Mouse (Mus musculus) G1E (cell line): Measurements from ENCODE around the gene Ulk4. TPM values are rescaled to one million over a fixed set of nuclear protein-coding genes. Genes with fewer than 3 reads are reported as not detected.

ENCODE experiments used
- ATAC-seq: 2 replicates; pipeline ENCODE4 v1.8.0; 2016; ENCODE audit warnings: mild to moderate bottlenecking; ENCODE audit not compliant: insufficient number of reproducible peaks, poor library complexity, low FRiP score, severe bottlenecking; ENCODE audit errors: extremely low read depth
- DNase-seq: peaks from one replicate; pipeline ENCODE4 v3.0.0; 2012; ENCODE audit warnings: low spot score
- H3K27me3 ChIP-seq: 2 replicates; pipeline ENCODE4 v1.6.1; 2012; ENCODE audit warnings: mild to moderate bottlenecking, low read length, inconsistent platforms; ENCODE audit not compliant: insufficient read depth
- H3K36me3 ChIP-seq: replicated peaks from 2 replicates; pipeline ENCODE3; 2012; ENCODE audit warnings: mild to moderate bottlenecking, inconsistent platforms
- H3K4me1 ChIP-seq: 2 replicates; pipeline ENCODE4 v1.6.1; 2012; ENCODE audit warnings: low read depth, low read length, inconsistent platforms, mixed read lengths; ENCODE audit not compliant: insufficient read depth
- H3K4me3 ChIP-seq: 2 replicates; pipeline ENCODE4 v1.5.1; 2012; ENCODE audit warnings: low read depth, mild to moderate bottlenecking, inconsistent platforms, low read length, moderate library complexity, mixed read lengths
- H3K9me3 ChIP-seq: replicated peaks from 2 replicates; pipeline ENCODE4 v1.6.1; 2012; ENCODE audit warnings: inconsistent platforms
- CTCF ChIP-seq: IDR thresholded peaks from 2 replicates; pipeline ENCODE4 v1.5.1; 2012; ENCODE audit warnings: low read depth, low read length, inconsistent platforms, mixed read lengths
- GATA1 ChIP-seq: IDR thresholded peaks from 2 replicates; pipeline ENCODE4 v1.6.1; 2012; ENCODE audit warnings: borderline replicate concordance, low read length, inconsistent platforms, mixed read lengths
- GATA2 ChIP-seq: IDR thresholded peaks from 2 replicates; pipeline ENCODE4 v1.6.1; 2012; ENCODE audit warnings: low read depth, low read length, inconsistent platforms, borderline replicate concordance
- POLR2AphosphoS5 ChIP-seq: IDR thresholded peaks from 2 replicates; pipeline ENCODE4 v1.6.1; 2012; ENCODE audit warnings: low read depth, low read length, inconsistent platforms; ENCODE audit not compliant: insufficient replicate concordance
- TAL1 ChIP-seq: conservative IDR thresholded peaks from 2 replicates; pipeline ENCODE4 v1.6.1; 2012; ENCODE audit warnings: low read depth, low read length, inconsistent platforms, mixed read lengths
- polyA plus RNA-seq: library from polyadenylated mRNA; stranded (reverse); fragments of >175 nt; gene quantifications from 2 replicates; pipeline ENCODE4 v1.2.3, GENCODE M21; 2012
- total RNA-seq, 2 experiments: library from RNA; stranded (forward) in 1 of 2; stranded (reverse) in 1 of 2; fragments of 200-1000 nt in 1 of 2; fragments of >200 nt in 1 of 2; fragmentation: Nextera tagmentation in 1 of 2; gene quantifications; 2 replicates each; pipeline ENCODE4 v1.2.3; 2014 to 2017

The Ulk4 gene
- total and polyA plus RNA-seq, 3 experiments: 0.52 to 3.2 (median 1.6) TPM

GRCm38 (mm10) chr9:120989806-120990700 is 286.9 kb downstream of the Ulk4 start:
- peaks cover 19% of the 10 kb centered on the region for H3K27me3 ChIP-seq
- no peaks in the 10 kb centered on the region for H3K9me3 ChIP-seq
- TF ChIP-seq CTCF (no peak), POLR2AphosphoS5 (no peak), GATA1 (no peak), GATA2 (no peak), TAL1 (no peak)
- no peaks in the 10 kb centered on the region for H3K36me3 ChIP-seq
- ATAC-seq (no peak), DNase-seq (no peak)
- no peak overlapping the region for H3K4me3 ChIP-seq
- H3K4me1 ChIP-seq: no peaks in the 10 kb centered on the region

GRCm38 (mm10) chr9:120988088-120988487 is 288.9 kb downstream of the Ulk4 start:
- ATAC-seq: no peak
- no peaks in the 10 kb centered on the region for H3K4me1 ChIP-seq
- H3K9me3 ChIP-seq: no peaks in the 10 kb centered on the region

GRCm38 (mm10) chr9:120986994-120987393 is 290.0 kb downstream of the Ulk4 start:
- no peak for DNase-seq

More at GRCm38 (mm10) chr9:120988088-120988487, 288.9 kb downstream of the Ulk4 start:
- no peak for TF ChIP-seq CTCF
- TF ChIP-seq POLR2AphosphoS5: no peak
- no peak for TF ChIP-seq GATA1
- TF ChIP-seq TAL1: no peak
- no peak for TF ChIP-seq GATA2
- no peaks in the 10 kb centered on the region for H3K36me3 ChIP-seq
- H3K4me3 ChIP-seq: no peak overlapping the region
- peaks cover 22% of the 10 kb centered on the region for H3K27me3 ChIP-seq
- DNase-seq: no peak

DNA sequence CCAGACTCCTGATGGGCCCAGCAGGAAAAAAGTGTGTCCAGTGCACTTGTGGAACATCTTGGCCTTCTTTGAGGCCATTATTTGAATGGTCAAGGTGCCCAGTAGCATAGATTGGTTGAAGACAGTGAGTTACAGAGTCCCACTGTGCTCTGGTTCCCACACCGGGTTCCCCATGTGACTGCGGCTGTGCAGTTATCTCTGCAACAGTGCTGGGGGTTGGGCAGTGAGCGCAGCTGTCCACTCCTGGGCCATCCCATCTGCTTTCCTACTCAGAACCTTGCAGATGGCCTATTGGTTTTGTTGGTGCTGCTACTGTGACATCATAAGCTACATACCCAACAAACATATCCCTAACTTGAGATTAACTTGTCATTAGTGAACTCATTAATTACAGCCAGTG is 290.7 kb downstream of the Ulk4 start:
- peaks cover 22% of the 10 kb centered on the region for H3K27me3 ChIP-seq
- no peak for ATAC-seq

More at GRCm38 (mm10) chr9:120986994-120987393, 290.0 kb downstream of the Ulk4 start:
- TF ChIP-seq GATA2 (no peak), POLR2AphosphoS5 (no peak), CTCF (no peak), GATA1 (no peak), TAL1 (no peak)
- ATAC-seq: no peak
- H3K36me3 ChIP-seq: no peaks in the 10 kb centered on the region
- H3K9me3 ChIP-seq: no peaks in the 10 kb centered on the region
- H3K4me3 ChIP-seq: no peak overlapping the region
- peaks cover 22% of the 10 kb centered on the region for H3K27me3 ChIP-seq
- H3K4me1 ChIP-seq: no peaks in the 10 kb centered on the region

GRCm38 (mm10) chr9:120985524-120985923 is 291.5 kb downstream of the Ulk4 start:
- ATAC-seq: no peak

More for the DNA sequence above, 290.7 kb downstream of the Ulk4 start:
- TF ChIP-seq CTCF (no peak), GATA1 (no peak), GATA2 (no peak), POLR2AphosphoS5 (no peak), TAL1 (no peak)
- Histone ChIP-seq H3K36me3 (no peaks in the 10 kb centered on the region), H3K4me1 (peaks cover 2% of the 10 kb centered on the region; the same call in 1 of the 2 replicates), H3K4me3 (no peak overlapping the region), H3K9me3 (no peaks in the 10 kb centered on the region)
- DNase-seq: no peak

GRCm38 (mm10) chr9:120985009-120985408 is 292.0 kb downstream of the Ulk4 start:
- no peak for DNase-seq
- ATAC-seq: no peak
- H3K36me3 ChIP-seq: no peaks in the 10 kb centered on the region
- no peak for TF ChIP-seq TAL1
- no peak for TF ChIP-seq GATA1
- TF ChIP-seq GATA2: no peak
- TF ChIP-seq POLR2AphosphoS5: no peak
- no peak for TF ChIP-seq CTCF
- H3K27me3 ChIP-seq: peaks cover 25% of the 10 kb centered on the region
- no peaks in the 10 kb centered on the region for H3K9me3 ChIP-seq
- H3K4me3 ChIP-seq: no peak overlapping the region
- H3K4me1 ChIP-seq: peaks cover 2% of the 10 kb centered on the region; the same call in 1 of the 2 replicates

More at GRCm38 (mm10) chr9:120985524-120985923, 291.5 kb downstream of the Ulk4 start:
- Histone ChIP-seq H3K4me3 (no peak overlapping the region), H3K4me1 (peaks cover 2% of the 10 kb centered on the region; the same call in 1 of the 2 replicates), H3K9me3 (no peaks in the 10 kb centered on the region), H3K36me3 (no peaks in the 10 kb centered on the region), H3K27me3 (peaks cover 22% of the 10 kb centered on the region)
- DNase-seq: no peak
- TF ChIP-seq TAL1 (no peak), CTCF (no peak), GATA2 (no peak), GATA1 (no peak), POLR2AphosphoS5 (no peak)
